Mouse (Mus musculus): Measurements from ENCODE around the gene Senp3. TPM values are rescaled to one million over a fixed set of nuclear protein-coding genes. Genes with fewer than 3 reads are reported as not detected.
"Not testable (repeated sequence)": the region's sequence is repeated elsewhere in the genome, so short reads cannot be mapped to it uniquely, and the experiment has no call there.

The Senp3 gene
- 198 and 221 TPM in 2 replicates for polyA plus RNA-seq (2011; ENCODE audit: insufficient read depth, insufficient read length, low read depth, missing spikeins)

- H3K9ac ChIP-seq (ENCODE audit: low read depth, poor library complexity, severe bottlenecking), result peak within 1 kb of the TSS; percentile 85
- H3K4me1 ChIP-seq (ENCODE audit: control insufficient read depth, insufficient read depth, low read length), result no peaks in the 10 kb centered on the region
- no peaks in the 10 kb centered on the region for H3K27me3 ChIP-seq (ENCODE audit: control insufficient read depth, insufficient read depth, low read length, poor library complexity, severe bottlenecking)
- H3K4me3 ChIP-seq (ENCODE audit: low read depth, low read length), result peak within 1 kb of the TSS; percentile 71
- peak within 1 kb of the TSS; percentile 58 for H3K27ac ChIP-seq (ENCODE audit: insufficient read depth, low read length)
- H3K36me3 ChIP-seq (ENCODE audit: control insufficient read depth, insufficient read depth, low read length, poor library complexity, severe bottlenecking), result peaks cover 38% of the 10 kb centered on the region
- no peaks in the 10 kb centered on the region for H3K9me3 ChIP-seq (replicated peaks; ENCODE audit: control insufficient read depth, insufficient read depth, low read length, poor library complexity, severe bottlenecking)
- TF ChIP-seq EP300 (IDR thresholded peaks at IDR 0.05; ENCODE audit: insufficient read depth, low read depth, low read length) (peak; percentile 65; the same call in 1 of the 2 replicates), CTCF (IDR thresholded peaks at IDR 0.05; ENCODE audit: low read depth, low read length) (no peak), POLR2A (IDR thresholded peaks at IDR 0.05; ENCODE audit: insufficient read depth, low read length) (peak; percentile 86)
Observed at GRCm38 (mm10) chr11:69681314-69682208, at the start of gene Senp3. TSS of gene Senp3 (minus strand) at chr11:69682084.

DNA sequence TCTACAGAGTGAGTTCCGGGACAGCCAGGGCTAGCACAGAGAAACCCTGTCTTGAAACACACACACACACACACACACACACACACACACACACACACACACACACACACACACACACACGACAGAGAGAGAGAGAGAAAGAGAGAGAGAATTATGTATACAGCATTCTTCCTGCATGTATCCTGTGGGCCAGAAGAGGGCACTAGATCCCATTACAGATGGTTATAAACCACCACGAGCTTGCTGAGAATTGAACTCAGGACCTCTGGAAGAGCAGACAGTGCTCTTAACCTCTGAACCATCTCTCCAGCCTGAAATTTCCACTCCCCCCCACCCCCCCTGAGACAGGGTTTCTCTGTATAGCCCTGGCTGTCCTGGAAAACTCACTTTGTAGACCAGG is 49.5 kb upstream of the Senp3 start:
- H3K4me1 ChIP-seq (ENCODE audit: control insufficient read depth, insufficient read depth, low read length); H3K9ac ChIP-seq (ENCODE audit: low read depth, poor library complexity, severe bottlenecking); H3K4me3 ChIP-seq (ENCODE audit: low read depth, low read length); H3K9me3 ChIP-seq (replicated peaks; ENCODE audit: control insufficient read depth, insufficient read depth, low read length, poor library complexity, severe bottlenecking); H3K27me3 ChIP-seq (ENCODE audit: control insufficient read depth, insufficient read depth, low read length, poor library complexity, severe bottlenecking); H3K27ac ChIP-seq (ENCODE audit: insufficient read depth, low read length): not testable (repeated sequence)
- peaks cover 26% of the 10 kb centered on the region for H3K36me3 ChIP-seq (ENCODE audit: control insufficient read depth, insufficient read depth, low read length, poor library complexity, severe bottlenecking)
- TF ChIP-seq CTCF (IDR thresholded peaks at IDR 0.05; ENCODE audit: low read depth, low read length), result peak; percentile 11

DNA sequence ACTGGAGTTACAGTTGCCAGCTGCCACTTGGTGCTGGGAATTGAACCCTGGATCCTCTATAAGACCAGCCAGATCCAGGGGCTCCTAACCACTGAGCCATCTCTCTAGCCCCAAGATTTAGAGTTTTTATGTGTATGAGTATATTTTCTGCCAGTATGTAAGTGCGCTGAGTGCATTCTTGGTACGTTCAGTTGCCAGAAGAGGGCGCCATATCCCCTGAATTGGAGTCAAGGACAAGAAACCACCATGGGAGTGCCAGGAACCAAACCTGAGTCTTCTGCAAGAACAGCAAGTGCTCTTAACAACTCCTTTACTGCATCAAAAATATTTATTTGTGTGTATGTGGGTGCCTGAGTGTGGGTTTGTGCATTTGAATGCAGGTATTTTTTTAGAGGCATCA is 47.2 kb upstream of the Senp3 start:
- Histone ChIP-seq H3K4me3 (ENCODE audit: low read depth, low read length) (no peak overlapping the region), H3K9me3 (replicated peaks; ENCODE audit: control insufficient read depth, insufficient read depth, low read length, poor library complexity, severe bottlenecking) (no peaks in the 10 kb centered on the region), H3K4me1 (ENCODE audit: control insufficient read depth, insufficient read depth, low read length) (no peaks in the 10 kb centered on the region), H3K27ac (ENCODE audit: insufficient read depth, low read length) (no peak overlapping the region), H3K36me3 (ENCODE audit: control insufficient read depth, insufficient read depth, low read length, poor library complexity, severe bottlenecking) (peaks cover 4% of the 10 kb centered on the region), H3K9ac (ENCODE audit: low read depth, poor library complexity, severe bottlenecking) (no peak overlapping the region), H3K27me3 (ENCODE audit: control insufficient read depth, insufficient read depth, low read length, poor library complexity, severe bottlenecking) (no peaks in the 10 kb centered on the region)
- TF ChIP-seq EP300 (IDR thresholded peaks at IDR 0.05; ENCODE audit: insufficient read depth, low read depth, low read length) (no peak), CTCF (IDR thresholded peaks at IDR 0.05; ENCODE audit: low read depth, low read length) (peak; percentile 65)

DNA sequence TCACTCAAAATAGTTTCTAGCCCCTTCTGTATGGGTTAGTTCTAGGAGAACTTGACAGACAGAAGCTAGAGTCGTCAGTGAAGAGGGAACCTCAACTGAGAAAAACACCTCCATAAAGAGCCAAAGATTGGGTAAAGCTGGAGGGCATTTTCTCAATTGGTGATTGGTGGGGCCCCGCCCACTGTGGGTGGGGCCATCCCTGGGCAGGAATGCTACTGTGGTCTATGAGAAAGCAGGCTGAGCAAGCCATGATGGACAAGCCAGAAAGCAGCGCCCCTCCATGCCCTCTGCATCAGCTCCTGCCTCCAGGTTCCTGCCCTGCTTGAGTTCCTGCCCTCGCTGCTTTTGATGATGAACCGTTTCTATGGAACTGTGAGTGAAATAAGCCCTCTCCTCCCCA is 44.1 kb upstream of the Senp3 start:
- Histone ChIP-seq H3K27ac (ENCODE audit: insufficient read depth, low read length) (no peak overlapping the region), H3K9ac (ENCODE audit: low read depth, poor library complexity, severe bottlenecking) (peak overlapping the region; percentile 52), H3K27me3 (ENCODE audit: control insufficient read depth, insufficient read depth, low read length, poor library complexity, severe bottlenecking) (no peaks in the 10 kb centered on the region), H3K9me3 (replicated peaks; ENCODE audit: control insufficient read depth, insufficient read depth, low read length, poor library complexity, severe bottlenecking) (no peaks in the 10 kb centered on the region), H3K36me3 (ENCODE audit: control insufficient read depth, insufficient read depth, low read length, poor library complexity, severe bottlenecking) (no peaks in the 10 kb centered on the region), H3K4me1 (ENCODE audit: control insufficient read depth, insufficient read depth, low read length) (peaks cover 2% of the 10 kb centered on the region), H3K4me3 (ENCODE audit: low read depth, low read length) (peak overlapping the region; percentile 56)
- TF ChIP-seq POLR2A (IDR thresholded peaks at IDR 0.05; ENCODE audit: insufficient read depth, low read length) (peak; percentile 27), EP300 (IDR thresholded peaks at IDR 0.05; ENCODE audit: insufficient read depth, low read depth, low read length) (no peak)

DNA sequence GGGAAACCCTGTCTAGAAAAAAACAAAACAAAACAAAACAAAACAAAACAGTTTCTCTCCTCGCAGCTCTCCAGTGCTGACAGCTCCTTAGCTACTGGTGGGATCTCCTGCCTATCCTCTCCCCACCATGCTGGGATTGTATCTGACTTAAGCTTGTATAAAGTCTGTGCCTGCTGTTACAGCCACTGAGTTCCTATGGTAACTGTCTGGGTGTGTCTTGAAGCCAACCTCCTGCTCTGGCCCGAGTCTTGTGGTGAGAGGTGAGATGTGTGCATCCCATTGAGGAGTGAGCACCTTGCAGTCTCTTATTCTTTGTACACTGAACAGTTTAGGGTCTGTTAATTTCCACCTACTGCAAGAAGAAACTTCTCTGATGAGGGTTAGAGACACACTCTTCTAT is 41.2 kb upstream of the Senp3 start:
- H3K4me1 ChIP-seq (ENCODE audit: control insufficient read depth, insufficient read depth, low read length), result peaks cover 2% of the 10 kb centered on the region
- no peaks in the 10 kb centered on the region for H3K9me3 ChIP-seq (replicated peaks; ENCODE audit: control insufficient read depth, insufficient read depth, low read length, poor library complexity, severe bottlenecking)
- H3K4me3 ChIP-seq (ENCODE audit: low read depth, low read length), result no peak overlapping the region
- TF ChIP-seq CTCF (IDR thresholded peaks at IDR 0.05; ENCODE audit: low read depth, low read length) (no peak), EP300 (IDR thresholded peaks at IDR 0.05; ENCODE audit: insufficient read depth, low read depth, low read length) (no peak), POLR2A (IDR thresholded peaks at IDR 0.05; ENCODE audit: insufficient read depth, low read length) (no peak)
- H3K27ac ChIP-seq (ENCODE audit: insufficient read depth, low read length), result no peak overlapping the region
- H3K27me3 ChIP-seq (ENCODE audit: control insufficient read depth, insufficient read depth, low read length, poor library complexity, severe bottlenecking), result no peaks in the 10 kb centered on the region
- no peak overlapping the region for H3K9ac ChIP-seq (ENCODE audit: low read depth, poor library complexity, severe bottlenecking)
- H3K36me3 ChIP-seq (ENCODE audit: control insufficient read depth, insufficient read depth, low read length, poor library complexity, severe bottlenecking), result no peaks in the 10 kb centered on the region

- TF ChIP-seq EP300 (IDR thresholded peaks at IDR 0.05; ENCODE audit: insufficient read depth, low read depth, low read length), result no peak
- no peak for TF ChIP-seq POLR2A (IDR thresholded peaks at IDR 0.05; ENCODE audit: insufficient read depth, low read length)
- no peak for TF ChIP-seq CTCF (IDR thresholded peaks at IDR 0.05; ENCODE audit: low read depth, low read length)
- no peak overlapping the region for H3K4me3 ChIP-seq (ENCODE audit: low read depth, low read length)
- H3K36me3 ChIP-seq (ENCODE audit: control insufficient read depth, insufficient read depth, low read length, poor library complexity, severe bottlenecking), result no peaks in the 10 kb centered on the region
- peaks cover 4% of the 10 kb centered on the region for H3K4me1 ChIP-seq (ENCODE audit: control insufficient read depth, insufficient read depth, low read length)
- H3K9me3 ChIP-seq (replicated peaks; ENCODE audit: control insufficient read depth, insufficient read depth, low read length, poor library complexity, severe bottlenecking), result no peaks in the 10 kb centered on the region
- H3K27ac ChIP-seq (ENCODE audit: insufficient read depth, low read length), result no peak overlapping the region
- H3K27me3 ChIP-seq (ENCODE audit: control insufficient read depth, insufficient read depth, low read length, poor library complexity, severe bottlenecking), result no peaks in the 10 kb centered on the region
- peak overlapping the region; percentile 41; the same call in 1 of the 2 replicates for H3K9ac ChIP-seq (ENCODE audit: low read depth, poor library complexity, severe bottlenecking)
Observed at GRCm38 (mm10) chr11:69720852-69721251, 39.0 kb upstream of the Senp3 start.
